13 mouse cellular contexts compared by ENCODE assay signal in genomic region chr7:34541906-34542305, GRCm38 (mm10).
DNase-seq lines count a peak whose midpoint lies in the region; ATAC-seq and TF ChIP-seq lines count a peak whose summit lies in the region.
"Had no signal": no experiment of that assay in that cellular context is flagged by ENCODE, and none has a peak within 500 bp of the region (broad histone marks: within the 10 kb centered on the region; RNA-seq: fewer than 3 reads in every experiment).

No protein-coding gene starts in this region.

- no peaks in the 10 kb centered on the region for H3K27me3 ChIP-seq in hindbrain, embryonic 11.5 days (ENCODE audit: control insufficient read depth, insufficient read depth, low read length)
- H3K27me3 ChIP-seq in hindbrain, embryonic 12.5 days: no peaks in the 10 kb centered on the region
- no peaks in the 10 kb centered on the region for H3K27me3 ChIP-seq in midbrain, postnatal 0 days (ENCODE audit: insufficient read depth, low read length)
- no peaks in the 10 kb centered on the region for H3K27me3 ChIP-seq in midbrain, embryonic 13.5 days
- H3K27me3 ChIP-seq: embryonic facial prominence, embryonic 13.5 days had no signal

- no peak for ATAC-seq in hindbrain, embryonic 11.5 days (ENCODE audit: low FRiP score)
- ATAC-seq in hindbrain, embryonic 12.5 days (ENCODE audit: low FRiP score): no peak
- ATAC-seq in midbrain, postnatal 0 days (ENCODE audit: low FRiP score): no peak
- ATAC-seq in midbrain, embryonic 13.5 days: no peak
- ATAC-seq: forebrain, embryonic 16.5 days had no signal

- peak; percentile 22 for DNase-seq in hindbrain, embryonic 11.5 days (ENCODE audit: low spot score)
- no peak for DNase-seq in midbrain, postnatal 0 days (ENCODE audit: low spot score)
- peak; percentile 58 for DNase-seq in NIH3T3 (ENCODE audit: low read depth)
- DNase-seq in mesoderm, embryonic 11.5 days (ENCODE audit: low read depth, low spot score): peak; percentile 23
- no peak for DNase-seq in lung, postnatal 10 days
- DNase-seq in adrenal gland, postnatal 4 days (ENCODE audit: low spot score in 2 of 2): no peak
- DNase-seq: adrenal gland, adult 8-10 months; cerebellum, adult 11 months; heart, adult 11 months had no signal

- H3K27ac ChIP-seq in hindbrain, embryonic 11.5 days (ENCODE audit: low read depth, low read length): no peak overlapping the region
- no peak overlapping the region for H3K27ac ChIP-seq in hindbrain, embryonic 12.5 days
- no peak overlapping the region for H3K27ac ChIP-seq in midbrain, postnatal 0 days (ENCODE audit: low read depth, low read length)
- H3K27ac ChIP-seq in midbrain, embryonic 13.5 days: no peak overlapping the region
- H3K27ac ChIP-seq: embryonic facial prominence, embryonic 13.5 days had no signal

- no peaks in the 10 kb centered on the region for H3K36me3 ChIP-seq in hindbrain, embryonic 11.5 days (ENCODE audit: control insufficient read depth, insufficient read depth, low read length)
- H3K36me3 ChIP-seq in hindbrain, embryonic 12.5 days: no peaks in the 10 kb centered on the region
- H3K36me3 ChIP-seq in midbrain, postnatal 0 days (ENCODE audit: insufficient read depth, low read length): no peaks in the 10 kb centered on the region
- H3K36me3 ChIP-seq in midbrain, embryonic 13.5 days: no peaks in the 10 kb centered on the region
- H3K36me3 ChIP-seq: embryonic facial prominence, embryonic 13.5 days had no signal

- H3K9ac ChIP-seq in hindbrain, embryonic 11.5 days (ENCODE audit: low read depth, low read length): no peak overlapping the region
- H3K9ac ChIP-seq in hindbrain, embryonic 12.5 days: no peak overlapping the region
- H3K9ac ChIP-seq in midbrain, postnatal 0 days (replicated peaks; ENCODE audit: low read length, poor library complexity, severe bottlenecking): no peak overlapping the region
- H3K9ac ChIP-seq in midbrain, embryonic 13.5 days (replicated peaks): no peak overlapping the region
- H3K9ac ChIP-seq: embryonic facial prominence, embryonic 13.5 days had no signal

- WGBS in hindbrain, embryonic 11.5 days: 78% methylated on average over 4 of the region's 4 CpGs
- WGBS in hindbrain, embryonic 12.5 days: 81% methylated on average over 4 of the region's 4 CpGs
- 79% methylated on average over 4 of the region's 4 CpGs for whole genome bisulfite sequencing in midbrain, postnatal 0 days
- 84% methylated on average over 4 of the region's 4 CpGs for WGBS in midbrain, embryonic 13.5 days

- H3K4me3 ChIP-seq in hindbrain, embryonic 11.5 days (ENCODE audit: low read depth, low read length): no peak overlapping the region
- H3K4me3 ChIP-seq in hindbrain, embryonic 12.5 days: no peak overlapping the region
- H3K4me3 ChIP-seq in midbrain, postnatal 0 days (ENCODE audit: low read depth, low read length): no peak overlapping the region
- H3K4me3 ChIP-seq in midbrain, embryonic 13.5 days (replicated peaks): no peak overlapping the region
- H3K4me3 ChIP-seq: embryonic facial prominence, embryonic 13.5 days had no signal

- H3K4me1 ChIP-seq in hindbrain, embryonic 11.5 days (replicated peaks; ENCODE audit: control insufficient read depth, insufficient read depth, low read length): no peaks in the 10 kb centered on the region
- H3K4me1 ChIP-seq in hindbrain, embryonic 12.5 days: no peaks in the 10 kb centered on the region
- no peaks in the 10 kb centered on the region for H3K4me1 ChIP-seq in midbrain, postnatal 0 days (ENCODE audit: insufficient read depth, low read length)
- H3K4me1 ChIP-seq in midbrain, embryonic 13.5 days (replicated peaks): no peaks in the 10 kb centered on the region

- no peak overlapping the region for H3K4me2 ChIP-seq in hindbrain, embryonic 11.5 days (replicated peaks; ENCODE audit: low read depth, low read length)
- H3K4me2 ChIP-seq in hindbrain, embryonic 12.5 days (replicated peaks): no peak overlapping the region
- H3K4me2 ChIP-seq in midbrain, postnatal 0 days (ENCODE audit: low read depth, low read length, poor library complexity, severe bottlenecking): no peak overlapping the region
- no peak overlapping the region for H3K4me2 ChIP-seq in midbrain, embryonic 13.5 days (replicated peaks)
- H3K4me2 ChIP-seq: embryonic facial prominence, embryonic 13.5 days had no signal

- H3K9me3 ChIP-seq in hindbrain, embryonic 11.5 days (ENCODE audit: control insufficient read depth, low read length): no peaks in the 10 kb centered on the region; the same call in 1 of the 2 replicates
- H3K9me3 ChIP-seq in hindbrain, embryonic 12.5 days (replicated peaks): no peaks in the 10 kb centered on the region
- no peaks in the 10 kb centered on the region for H3K9me3 ChIP-seq in midbrain, postnatal 0 days (ENCODE audit: low read length)
- H3K9me3 ChIP-seq in midbrain, embryonic 13.5 days: no peaks in the 10 kb centered on the region

- peak; percentile 37 for TF ChIP-seq CTCF in midbrain, postnatal 0 days (IDR thresholded peaks at IDR 0.05)

Comparison
In these comparisons a context has a peak if more than half of its experiments do, and no peak if none do; other contexts are left out.
1. DNase-seq: peak in hindbrain, embryonic 11.5 days (single experiment), NIH3T3 (single experiment) and mesoderm, embryonic 11.5 days (single experiment); none in midbrain, postnatal 0 days (single experiment), lung, postnatal 10 days (single experiment) and adrenal gland, postnatal 4 days (0 of 2).